Mouse (Mus musculus) CH12.LX (cell line): Measurements from ENCODE around the gene Nfkb2. TPM values are rescaled to one million over a fixed set of nuclear protein-coding genes. Genes with fewer than 3 reads are reported as not detected.

ENCODE experiments used
- DNase-seq: peaks from one replicate; pipeline ENCODE4 v3.0.0-alpha.2; 2013; ENCODE audit errors: extremely low read depth
- H3K27ac ChIP-seq: 2 replicates; pipeline ENCODE4 v1.5.1; 2012; ENCODE audit warnings: low read depth, mild to moderate bottlenecking, control low read depth, moderate library complexity; ENCODE audit not compliant: insufficient read depth
- H3K27me3 ChIP-seq: replicated peaks from 2 replicates; pipeline ENCODE3; 2012; ENCODE audit warnings: inconsistent platforms
- H3K36me3 ChIP-seq, 2 experiments: replicated peaks in 1 of 2; 2 replicates each; pipeline versions ENCODE3 to v1.6.1; 2012; ENCODE audit warnings: inconsistent platforms in 1 of 2, low read length in 1 of 2, mild to moderate bottlenecking in 1 of 2, mixed read lengths in 1 of 2, moderate library complexity in 1 of 2; ENCODE audit not compliant: control insufficient read depth in 1 of 2, insufficient read depth in 1 of 2
- H3K4me1 ChIP-seq, 2 experiments: 2 replicates each; pipeline ENCODE4 v1.6.1; 2012; ENCODE audit warnings: inconsistent platforms in 1 of 2, moderate library complexity in 1 of 2; ENCODE audit not compliant: insufficient read depth in 2 of 2, control insufficient read depth in 1 of 2
- H3K4me2 ChIP-seq: 2 replicates; pipeline ENCODE4 v1.6.1; 2012; ENCODE audit warnings: low read depth, mild to moderate bottlenecking, control low read depth; ENCODE audit not compliant: poor library complexity, insufficient read depth, severe bottlenecking
- H3K4me3 ChIP-seq, 3 experiments: fragments of 150-350 bp in 1 of 3; sonication (generic) in 1 of 3; replicated peaks in 1 of 3; 2 replicates each; pipeline versions ENCODE3 to v1.5.1; 2011 to 2012; ENCODE audit warnings: low read depth in 2 of 3, low read length in 2 of 3, mild to moderate bottlenecking in 2 of 3, moderate library complexity in 2 of 3, control low read depth in 1 of 3, improper control_type of control experiment in 1 of 3, inconsistent platforms in 1 of 3, mixed read lengths in 1 of 3; ENCODE audit not compliant: poor library complexity in 1 of 3
- H3K79me2 ChIP-seq: replicated peaks from 2 replicates; pipeline ENCODE4 v1.6.1; 2012; ENCODE audit warnings: mild to moderate bottlenecking, moderate library complexity; ENCODE audit not compliant: control insufficient read depth, poor library complexity, insufficient read depth, severe bottlenecking; ENCODE audit errors: extremely low read depth
- H3K9ac ChIP-seq: 2 replicates; pipeline ENCODE4 v1.6.1; 2012; ENCODE audit warnings: low read depth, mild to moderate bottlenecking, control low read depth, moderate library complexity; ENCODE audit not compliant: insufficient read depth
- H3K9me3 ChIP-seq: replicated peaks from 2 replicates; pipeline ENCODE3; 2012; ENCODE audit warnings: low read length, inconsistent platforms, mixed read lengths
- BHLHE40 ChIP-seq: IDR thresholded peaks from 2 replicates; pipeline ENCODE4 v1.6.1; 2011; ENCODE audit warnings: mild to moderate bottlenecking, low read depth, low read length, improper control_type of control experiment
- CTCF ChIP-seq, 2 experiments: IDR thresholded peaks in 1 of 2; conservative IDR thresholded peaks in 1 of 2; 2 replicates each; pipeline ENCODE4 v1.5.1; 2011 to 2012; ENCODE audit warnings: low read depth in 2 of 2, low read length in 2 of 2, improper control_type of control experiment in 1 of 2, inconsistent platforms in 1 of 2, mild to moderate bottlenecking in 1 of 2, moderate library complexity in 1 of 2
- EP300 ChIP-seq: IDR thresholded peaks from 2 replicates; pipeline ENCODE4 v1.6.1; 2011; ENCODE audit warnings: low read length, improper control_type of control experiment
- HCFC1 ChIP-seq: IDR thresholded peaks from 2 replicates; pipeline ENCODE4 v1.6.1; 2012; ENCODE audit warnings: low read depth, mild to moderate bottlenecking, inconsistent platforms, low read length, improper control_type of control experiment
- MAX ChIP-seq: IDR thresholded peaks from 2 replicates; pipeline ENCODE4 v1.6.1; 2011; ENCODE audit warnings: low read length, improper control_type of control experiment
- MAZ ChIP-seq: IDR thresholded peaks from 2 replicates; pipeline ENCODE4 v1.6.1; 2012; ENCODE audit warnings: low read depth, mild to moderate bottlenecking, inconsistent platforms, low read length, improper control_type of control experiment, moderate library complexity
- MXI1 ChIP-seq: IDR thresholded peaks from 2 replicates; pipeline ENCODE4 v1.6.1; 2011; ENCODE audit warnings: mild to moderate bottlenecking, low read depth, low read length, improper control_type of control experiment
- MYC ChIP-seq: IDR thresholded peaks from 2 replicates; pipeline ENCODE4 v1.6.1; 2011; ENCODE audit warnings: low read depth, mild to moderate bottlenecking, improper control_type of control experiment, low read length
- POLR2A ChIP-seq: IDR thresholded peaks from 2 replicates; pipeline ENCODE4 v1.6.1; 2011; ENCODE audit warnings: low read depth, mild to moderate bottlenecking, improper control_type of control experiment, low read length
- RAD21 ChIP-seq: IDR thresholded peaks from 2 replicates; pipeline ENCODE4 v1.6.1; 2011; ENCODE audit warnings: low read depth, mild to moderate bottlenecking, low read length, improper control_type of control experiment, moderate library complexity
- RCOR1 ChIP-seq: conservative IDR thresholded peaks from 2 replicates; pipeline ENCODE4 v1.6.1; 2012; ENCODE audit warnings: low read depth, mild to moderate bottlenecking, inconsistent platforms, low read length, improper control_type of control experiment
- SIN3A ChIP-seq: IDR thresholded peaks from 2 replicates; pipeline ENCODE4 v1.6.1; 2012; ENCODE audit warnings: low read length, improper control_type of control experiment, inconsistent platforms
- TCF12 ChIP-seq: IDR thresholded peaks from 2 replicates; pipeline ENCODE4 v1.6.1; 2014; ENCODE audit warnings: low read depth, mild to moderate bottlenecking, inconsistent platforms, low read length, improper control_type of control experiment
- USF2 ChIP-seq: conservative IDR thresholded peaks from 2 replicates; pipeline ENCODE4 v1.6.1; 2011; ENCODE audit warnings: low read depth, low read length, improper control_type of control experiment
- ZMIZ1 ChIP-seq: IDR thresholded peaks from 2 replicates; pipeline ENCODE4 v1.6.1; 2012; ENCODE audit warnings: low read depth, mild to moderate bottlenecking, inconsistent platforms, low read length, improper control_type of control experiment
- dilution Hi-C: fragments of 300-500 bp; cut with MboI; formaldehyde crosslinking; loops from 2 replicates; pipeline ENCODE4 v1.14.3; 2020; ENCODE audit warnings: low sequenced_read_pairs; ENCODE audit not compliant: extremely low pct_unique_long_range_greater_than_20kb, extremely low pct_ligation_motif_present
- in situ Hi-C: fragments of 300-500 bp; cut with MboI; formaldehyde crosslinking; loops from 3 replicates; pipeline ENCODE4 v1.14.3; 2019; ENCODE audit warnings: low sequenced_read_pairs, low pct_ligation_motif_present, low pct_unique_long_range_greater_than_20kb, mixed read lengths
- polyA plus RNA-seq: library from polyadenylated mRNA; unstranded; fragments of >175 nt; gene quantifications from 2 replicates; pipeline ENCODE4 v1.2.1, GENCODE M21; 2012; ENCODE audit warnings: low read depth; ENCODE audit not compliant: insufficient read length
- total RNA-seq, 2 experiments: library from RNA; depleted of rRNA; stranded (reverse); fragments of 300-350 nt in 1 of 2; fragments of >200 nt in 1 of 2; gene quantifications; 2 replicates each; pipeline ENCODE4 v1.2.3; 2012 to 2014

Gene Nfkb2
- total and polyA plus RNA-seq, 3 experiments: 44.3 to 71.7 (median 64.8) TPM

DNA sequence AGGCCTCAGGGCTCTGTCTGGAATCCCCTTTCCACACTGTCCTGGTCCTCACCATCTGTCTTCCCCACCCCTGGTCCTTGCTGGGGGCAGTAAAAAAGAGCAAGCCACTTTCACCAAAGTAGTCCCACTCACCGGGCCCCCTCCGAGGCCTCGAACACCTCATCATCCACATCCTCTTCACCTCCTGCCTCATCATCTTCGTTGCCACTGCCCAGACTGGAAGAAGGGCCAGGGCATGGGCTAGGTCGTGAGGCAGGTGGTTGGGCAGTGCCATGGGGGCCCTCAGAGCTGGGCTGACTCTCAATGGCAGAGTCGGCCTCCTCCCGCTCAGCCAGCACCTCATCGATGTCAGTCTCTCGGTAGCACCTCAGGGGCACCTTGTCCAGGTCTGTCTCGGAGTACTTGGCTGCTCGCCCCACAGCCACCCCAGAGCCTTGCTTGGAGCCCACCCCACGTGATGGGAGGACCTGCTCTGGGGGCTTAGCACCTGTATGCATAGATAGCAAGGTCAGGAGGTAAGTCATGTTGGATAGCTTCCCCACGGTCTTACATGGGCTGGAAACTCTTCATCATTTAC lies 19.0 kb downstream of the Nfkb2 start:
- in situ Hi-C loops (no loop called here), dilution Hi-C loops (no loop called here)
- Histone ChIP-seq H3K4me2 (no peak overlapping the region), H3K27ac (no peak overlapping the region), H3K4me1 (peaks cover 6 to 57% of the 10 kb centered on the region in 2 experiments; a peak in 3 of 4 replicates), H3K27me3 (peaks cover 44% of the 10 kb centered on the region), H3K9me3 (peaks cover 2% of the 10 kb centered on the region), H3K9ac (no peak overlapping the region), H3K36me3 (peaks cover 0 to 4% of the 10 kb centered on the region in 2 experiments), H3K79me2 (no peaks in the 10 kb centered on the region), H3K4me3 (no peak overlapping the region)
- TF ChIP-seq MXI1 (no peak), MAZ (no peak), TCF12 (no peak), RAD21 (no peak)
- DNase-seq: no peak

DNA sequence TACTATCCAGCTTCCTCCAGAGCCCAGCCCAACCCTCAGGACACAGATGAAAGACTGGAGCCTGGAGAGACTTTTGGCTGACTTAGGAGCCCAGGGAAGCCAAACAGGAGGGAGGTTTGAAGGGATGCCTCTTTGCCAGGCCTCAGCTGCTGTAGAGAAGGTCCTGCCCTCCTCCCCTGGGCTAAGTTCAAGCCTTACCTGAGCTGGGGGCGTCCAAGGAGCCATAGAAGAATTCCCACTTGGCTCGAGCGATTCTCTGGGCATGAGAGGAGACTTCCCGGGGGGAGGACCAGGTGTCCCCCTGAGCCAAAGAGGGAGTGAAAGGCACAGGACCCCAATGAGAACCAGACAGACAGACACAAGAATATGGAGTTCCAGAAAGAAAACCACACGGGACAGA lies 19.6 kb downstream of the Nfkb2 start:
- TF ChIP-seq USF2: no peak
- no peak for TF ChIP-seq MAX
- no peak for TF ChIP-seq ZMIZ1
- no peak for TF ChIP-seq EP300
- TF ChIP-seq BHLHE40: no peak
- no peak for TF ChIP-seq RAD21
- TF ChIP-seq POLR2A: no peak
- no peak for TF ChIP-seq CTCF (conservative IDR thresholded peaks at IDR 0.05 in 1 of 2, IDR thresholded peaks at IDR 0.05 in 1 of 2; ENCODE audit: low read depth in 2 of 2, low read length in 2 of 2)
- no peak for TF ChIP-seq RCOR1
- no peak for TF ChIP-seq MYC
- TF ChIP-seq HCFC1: no peak
- no peak overlapping the region for H3K4me2 ChIP-seq
- H3K9ac ChIP-seq: no peak overlapping the region
- H3K9me3 ChIP-seq: no peaks in the 10 kb centered on the region
- dilution Hi-C loops: no loop called here
- peaks cover 44% of the 10 kb centered on the region for H3K27me3 ChIP-seq
- no peak for DNase-seq
- no peak overlapping the region for H3K4me3 ChIP-seq
- no peaks in the 10 kb centered on the region for H3K79me2 ChIP-seq
- in situ Hi-C loops: no loop called here
- H3K27ac ChIP-seq: no peak overlapping the region
- H3K4me1 ChIP-seq: peaks cover 6 to 56% of the 10 kb centered on the region in 2 experiments; a peak in 3 of 4 replicates
- H3K36me3 ChIP-seq: no peaks in the 10 kb centered on the region

DNA sequence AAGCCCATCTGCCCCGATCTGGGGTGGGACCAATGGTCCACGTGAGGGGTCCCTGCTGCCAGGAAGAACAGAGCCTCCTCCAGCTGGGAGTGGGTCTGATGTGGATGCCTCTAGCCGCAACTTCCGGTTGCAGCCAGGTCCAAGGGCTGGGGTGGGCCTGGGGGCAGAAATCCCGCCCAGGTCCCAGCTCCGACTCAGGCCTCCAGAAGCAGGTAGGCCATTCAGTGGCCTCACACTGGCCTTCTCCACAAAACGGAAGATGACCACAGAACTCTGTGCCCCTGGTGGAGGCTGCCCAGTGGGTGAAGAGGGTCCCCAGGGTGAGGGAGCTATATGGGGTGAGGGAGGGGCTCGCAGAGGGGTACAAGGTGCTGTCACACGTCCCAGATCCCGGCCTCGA lies 20.2 kb downstream of the Nfkb2 start:
- Histone ChIP-seq H3K36me3 (peaks cover 0 to 3% of the 10 kb centered on the region in 2 experiments), H3K27ac (no peak overlapping the region), H3K4me1 (peaks cover 11 to 57% of the 10 kb centered on the region in 2 experiments), H3K79me2 (no peaks in the 10 kb centered on the region), H3K4me3 (no peak overlapping the region), H3K27me3 (peaks cover 44% of the 10 kb centered on the region), H3K9ac (no peak overlapping the region), H3K9me3 (no peaks in the 10 kb centered on the region), H3K4me2 (no peak overlapping the region)
- dilution Hi-C loops: no loop called here
- no peak for DNase-seq
- no peak for TF ChIP-seq SIN3A
- in situ Hi-C loops: no loop called here
